8 mouse cellular contexts compared by ENCODE assay signal in genomic region chr12:117200117-117200516, GRCm38 (mm10).
A peak's percentile ranks its signal among the peaks of the same experiment; 100 is the strongest.
DNase-seq lines count a peak whose midpoint lies in the region; ATAC-seq and TF ChIP-seq lines count a peak whose summit lies in the region.

No protein-coding gene starts in this region.

- no peak overlapping the region for H3K9ac ChIP-seq in intestine, embryonic 14.5 days (ENCODE audit: low read length)
- H3K9ac ChIP-seq in intestine, postnatal 0 days (ENCODE audit: low read depth, low read length) = no peak overlapping the region
- 0 out of 2 replicates have a peak overlapping the region, but pooled peaks have one; percentile 9 for H3K9ac ChIP-seq in forebrain, embryonic 15.5 days (replicated peaks)
- H3K9ac ChIP-seq in heart, embryonic 16.5 days (ENCODE audit: low read length) = 0 out of 2 replicates have a peak overlapping the region, but pooled peaks have one; percentile 36
- no peak overlapping the region for H3K9ac ChIP-seq in liver, embryonic 12.5 days

- H3K79me2 ChIP-seq in myocyte (ENCODE audit: control insufficient read depth, insufficient read depth) = no peaks in the 10 kb centered on the region

- no peak overlapping the region for H3K27ac ChIP-seq in intestine, embryonic 14.5 days (ENCODE audit: low read depth)
- no peak overlapping the region for H3K27ac ChIP-seq in intestine, postnatal 0 days (ENCODE audit: low read depth, low read length)
- H3K27ac ChIP-seq in forebrain, embryonic 15.5 days (replicated peaks) = peak overlapping the region; percentile 31; the same call in 1 of the 2 replicates
- H3K27ac ChIP-seq in heart, embryonic 16.5 days (ENCODE audit: low read length) = peak overlapping the region; percentile 84
- no peak overlapping the region for H3K27ac ChIP-seq in liver, embryonic 12.5 days

- H3K4me2 ChIP-seq in intestine, embryonic 14.5 days (ENCODE audit: low read length) = no peak overlapping the region
- no peak overlapping the region for H3K4me2 ChIP-seq in intestine, postnatal 0 days (replicated peaks; ENCODE audit: low read depth)
- H3K4me2 ChIP-seq in forebrain, embryonic 15.5 days (replicated peaks) = no peak overlapping the region
- H3K4me2 ChIP-seq in heart, embryonic 16.5 days (ENCODE audit: low read depth, low read length) = peak overlapping the region; percentile 61
- no peak overlapping the region for H3K4me2 ChIP-seq in liver, embryonic 12.5 days
- H3K4me2 ChIP-seq in myocyte (ENCODE audit: low read depth) = peak overlapping the region; percentile 54

- TF ChIP-seq CTCF in intestine, postnatal 0 days (IDR thresholded peaks at IDR 0.05; ENCODE audit: low read depth) = no peak

- no peak for TF ChIP-seq POLR2A in myocyte (IDR thresholded peaks at IDR 0.05; ENCODE audit: insufficient read length, low read depth)

- no peak overlapping the region for H3ac ChIP-seq in myocyte (ENCODE audit: control insufficient read depth, insufficient read length)

- peak; percentile 53 for DNase-seq in intestine, embryonic 14.5 days (ENCODE audit: low spot score)
- DNase-seq in kidney, postnatal 14 days = peak; percentile 62
- DNase-seq in spleen, postnatal 4 days (ENCODE audit: low spot score in 2 of 2) = no peak

- H3K27me3 ChIP-seq in intestine, embryonic 14.5 days (replicated peaks; ENCODE audit: control insufficient read depth, insufficient read depth, low read length) = no peaks in the 10 kb centered on the region
- H3K27me3 ChIP-seq in intestine, postnatal 0 days (replicated peaks; ENCODE audit: control insufficient read depth, insufficient read depth, low read length) = no peaks in the 10 kb centered on the region
- no peaks in the 10 kb centered on the region for H3K27me3 ChIP-seq in forebrain, embryonic 15.5 days
- H3K27me3 ChIP-seq in heart, embryonic 16.5 days (ENCODE audit: control insufficient read depth, insufficient read depth, low read length) = no peaks in the 10 kb centered on the region
- peaks cover 13% of the 10 kb centered on the region for H3K27me3 ChIP-seq in liver, embryonic 12.5 days (replicated peaks)
- no peaks in the 10 kb centered on the region for H3K27me3 ChIP-seq in myocyte (ENCODE audit: control insufficient read depth, insufficient read depth, insufficient read length)

- peak; percentile 79 for ATAC-seq in intestine, embryonic 14.5 days (replicated peaks; ENCODE audit: low FRiP score, low TSS enrichment, low read depth)
- no peak for ATAC-seq in intestine, postnatal 0 days
- 0 out of 2 replicates have a peak, but pooled peaks have one; percentile 26 for ATAC-seq in forebrain, embryonic 15.5 days (replicated peaks)
- peak; percentile 96 for ATAC-seq in heart, embryonic 16.5 days (replicated peaks; ENCODE audit: extremely low read depth, insufficient read depth, low FRiP score)
- peak; percentile 63; the same call in 1 of the 2 replicates for ATAC-seq in liver, embryonic 12.5 days

- H3K4me3 ChIP-seq in intestine, embryonic 14.5 days (ENCODE audit: low read depth, low read length) = no peak overlapping the region
- no peak overlapping the region for H3K4me3 ChIP-seq in intestine, postnatal 0 days (ENCODE audit: low read depth, low read length)
- no peak overlapping the region for H3K4me3 ChIP-seq in forebrain, embryonic 15.5 days
- peak overlapping the region; percentile 39 for H3K4me3 ChIP-seq in heart, embryonic 16.5 days (ENCODE audit: low read length)
- H3K4me3 ChIP-seq in liver, embryonic 12.5 days = no peak overlapping the region
- H3K4me3 ChIP-seq in myocyte = no peak overlapping the region

- WGBS in intestine, embryonic 14.5 days = 11% methylated on average over 9 of the region's 9 CpGs
- WGBS in intestine, postnatal 0 days = 16% methylated on average over 9 of the region's 9 CpGs
- WGBS in forebrain, embryonic 15.5 days = 13% methylated on average over 9 of the region's 9 CpGs
- WGBS in heart, embryonic 16.5 days = 13% methylated on average over 9 of the region's 9 CpGs
- whole genome bisulfite sequencing in liver, embryonic 12.5 days (ENCODE audit: insufficient replicate concordance) = 23% methylated on average over 9 of the region's 9 CpGs

- H3K36me3 ChIP-seq in intestine, embryonic 14.5 days (ENCODE audit: control insufficient read depth, insufficient read depth, low read length) = no peaks in the 10 kb centered on the region
- H3K36me3 ChIP-seq in intestine, postnatal 0 days (ENCODE audit: control insufficient read depth, insufficient read depth) = no peaks in the 10 kb centered on the region
- H3K36me3 ChIP-seq in forebrain, embryonic 15.5 days = no peaks in the 10 kb centered on the region
- H3K36me3 ChIP-seq in heart, embryonic 16.5 days (ENCODE audit: control insufficient read depth, insufficient read depth) = no peaks in the 10 kb centered on the region
- no peaks in the 10 kb centered on the region for H3K36me3 ChIP-seq in liver, embryonic 12.5 days
- no peaks in the 10 kb centered on the region for H3K36me3 ChIP-seq in myocyte (ENCODE audit: control insufficient read depth, insufficient read depth)

- no peaks in the 10 kb centered on the region for H3K9me3 ChIP-seq in intestine, embryonic 14.5 days (ENCODE audit: control insufficient read depth, low read length)
- no peaks in the 10 kb centered on the region for H3K9me3 ChIP-seq in intestine, postnatal 0 days (ENCODE audit: control insufficient read depth)
- no peaks in the 10 kb centered on the region for H3K9me3 ChIP-seq in forebrain, embryonic 15.5 days
- H3K9me3 ChIP-seq in heart, embryonic 16.5 days (replicated peaks; ENCODE audit: control insufficient read depth, low read length) = no peaks in the 10 kb centered on the region
- no peaks in the 10 kb centered on the region for H3K9me3 ChIP-seq in liver, embryonic 12.5 days (replicated peaks)

- peaks cover 6% of the 10 kb centered on the region; the same call in 1 of the 2 replicates for H3K4me1 ChIP-seq in intestine, embryonic 14.5 days (replicated peaks; ENCODE audit: control insufficient read depth, insufficient read depth, low read length)
- no peaks in the 10 kb centered on the region for H3K4me1 ChIP-seq in intestine, postnatal 0 days (replicated peaks; ENCODE audit: control insufficient read depth, insufficient read depth, low read length)
- H3K4me1 ChIP-seq in forebrain, embryonic 15.5 days = peaks cover 81% of the 10 kb centered on the region
- peaks cover 3% of the 10 kb centered on the region for H3K4me1 ChIP-seq in heart, embryonic 16.5 days (ENCODE audit: control insufficient read depth, insufficient read depth, low read length)
- H3K4me1 ChIP-seq in liver, embryonic 12.5 days = 0 out of 2 replicates have a peak, but pooled peaks cover 9% of the 10 kb centered on the region

TF ChIP-seq in myocyte, 11 proteins besides CTCF, POLR2A, EP300 and RAD21:
- TF ChIP-seq REST (IDR thresholded peaks at IDR 0.05; ENCODE audit: insufficient read depth, insufficient read length) = no peak
- no peak for TF ChIP-seq POLR2AphosphoS2 (IDR thresholded peaks at IDR 0.05; ENCODE audit: insufficient read length, low read depth)
- TF ChIP-seq MYOD1 (IDR thresholded peaks at IDR 0.05; ENCODE audit: control insufficient read depth in 1 of 3, insufficient read length in 2 of 3, low read depth in 2 of 3) = no peak
- no peak for TF ChIP-seq TCF3 (IDR thresholded peaks at IDR 0.05; ENCODE audit: insufficient read length, low read depth)
- TF ChIP-seq USF1 (IDR thresholded peaks at IDR 0.05; ENCODE audit: low read depth) = no peak
- no peak for TF ChIP-seq MYOG (IDR thresholded peaks at IDR 0.05; ENCODE audit: control insufficient read depth in 1 of 3, insufficient read depth in 1 of 3, insufficient read length in 2 of 3, low read depth in 2 of 3)
- TF ChIP-seq MAX (IDR thresholded peaks at IDR 0.05; ENCODE audit: low read depth) = no peak

Comparison
In these comparisons a context has a peak if more than half of its experiments do, and no peak if none do; other contexts are left out.
1. DNase-seq: peak in intestine, embryonic 14.5 days (single experiment) and kidney, postnatal 14 days (single experiment); none in spleen, postnatal 4 days (0 of 2).
2. H3K27ac ChIP-seq: peak in forebrain, embryonic 15.5 days (single experiment) and heart, embryonic 16.5 days (single experiment); none in intestine, embryonic 14.5 days (single experiment), intestine, postnatal 0 days (single experiment) and liver, embryonic 12.5 days (single experiment).
3. H3K4me2 ChIP-seq: peak in heart, embryonic 16.5 days (single experiment) and myocyte (single experiment); none in intestine, embryonic 14.5 days (single experiment), intestine, postnatal 0 days (single experiment), forebrain, embryonic 15.5 days (single experiment) and liver, embryonic 12.5 days (single experiment).
4. H3K9ac ChIP-seq: peak in forebrain, embryonic 15.5 days (single experiment) and heart, embryonic 16.5 days (single experiment); none in intestine, embryonic 14.5 days (single experiment), intestine, postnatal 0 days (single experiment) and liver, embryonic 12.5 days (single experiment).